Mouse (Mus musculus): ENCODE results near the gene Vmn2r28.
"Not testable (repeated sequence)": the region's sequence is repeated elsewhere in the genome, so short reads cannot be mapped to it uniquely, and the experiment has no call there.

Gene Vmn2r28

DNA sequence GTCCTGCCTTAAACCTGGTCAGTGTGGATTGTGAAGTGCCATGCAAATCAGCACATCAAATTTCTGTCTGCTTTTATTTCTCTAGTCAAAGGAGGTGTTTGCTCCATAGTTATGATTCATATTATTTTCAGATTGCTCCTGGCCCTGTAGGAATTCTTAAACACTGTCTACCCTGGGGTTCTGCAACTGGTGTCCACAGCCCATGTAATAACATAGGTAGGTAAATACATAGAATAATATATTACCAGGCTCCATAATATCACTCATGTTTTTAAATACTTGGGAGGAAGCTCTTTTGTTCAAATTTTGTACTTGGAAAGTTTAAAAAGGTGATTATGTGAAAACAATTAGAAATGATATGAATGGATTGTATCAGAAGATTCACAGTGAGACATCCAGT is at the start of gene Vmn2r28:
TSS of gene Vmn2r28 (minus strand) at position 101 of the 400 bp plus-strand sequence.
- not testable (repeated sequence) for DNase-seq (ENCODE audit: low spot score)

DNA sequence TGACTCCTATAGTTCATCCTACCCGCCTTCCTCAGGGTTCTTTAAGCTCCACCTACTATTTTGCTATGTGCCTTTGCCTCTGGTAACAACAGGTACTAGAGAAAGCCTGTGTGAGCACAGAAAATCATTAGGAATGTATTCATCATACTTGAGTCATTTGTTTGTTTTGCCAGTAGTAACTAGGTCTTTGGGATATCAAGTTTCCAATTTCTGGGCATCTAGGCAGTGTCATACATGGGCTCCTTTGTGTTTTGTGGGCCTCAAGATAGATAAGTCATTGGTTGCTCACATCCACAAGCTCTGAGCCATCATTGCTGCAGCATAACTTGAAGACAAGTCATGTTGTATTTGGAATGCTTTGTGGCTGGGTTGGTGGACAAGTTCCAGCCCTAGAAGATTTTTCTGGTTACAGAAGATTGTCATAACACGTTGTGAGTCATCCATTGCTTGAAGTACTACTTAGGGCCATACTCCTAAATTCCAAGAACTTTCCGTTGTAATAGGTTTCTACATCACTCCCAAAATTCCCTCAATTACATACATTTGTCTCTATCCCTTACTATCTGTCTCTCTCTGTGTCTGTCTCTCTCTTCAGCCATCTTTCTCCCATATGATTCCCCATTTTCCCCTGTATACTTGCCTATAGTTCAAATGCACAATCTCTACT is 47.1 kb upstream of the Vmn2r28 start:
- DNase-seq (ENCODE audit: low spot score) = not testable (repeated sequence)

GRCm38 (mm10) chr7:5456674-5457073 is 37.1 kb downstream of the Vmn2r28 start, which contains the start of gene Vmn1r59:
Vmn1r59 (minus strand) TSS chr7:5456774.
- no peak for DNase-seq (ENCODE audit: low spot score)

DNA sequence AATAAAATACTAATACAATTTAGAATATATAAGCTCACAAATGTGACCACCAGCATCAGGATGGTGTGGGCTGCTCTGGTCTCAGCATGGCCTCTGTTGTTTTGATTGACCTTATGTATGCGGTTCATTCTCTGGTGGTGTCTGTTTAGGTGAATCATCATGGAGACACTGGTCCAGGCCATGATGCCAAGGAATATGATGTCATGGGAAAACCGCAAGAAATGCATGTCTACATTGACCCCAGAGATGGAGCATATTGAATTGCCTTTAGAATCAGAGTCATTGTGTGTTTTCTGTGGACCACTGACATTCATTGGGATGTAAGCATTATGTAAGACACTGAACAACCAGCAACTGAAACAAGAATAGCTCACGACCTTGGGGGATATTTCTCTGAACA is 39.7 kb downstream of the Vmn2r28 start:
- not testable (repeated sequence) for DNase-seq (ENCODE audit: low spot score)

DNA sequence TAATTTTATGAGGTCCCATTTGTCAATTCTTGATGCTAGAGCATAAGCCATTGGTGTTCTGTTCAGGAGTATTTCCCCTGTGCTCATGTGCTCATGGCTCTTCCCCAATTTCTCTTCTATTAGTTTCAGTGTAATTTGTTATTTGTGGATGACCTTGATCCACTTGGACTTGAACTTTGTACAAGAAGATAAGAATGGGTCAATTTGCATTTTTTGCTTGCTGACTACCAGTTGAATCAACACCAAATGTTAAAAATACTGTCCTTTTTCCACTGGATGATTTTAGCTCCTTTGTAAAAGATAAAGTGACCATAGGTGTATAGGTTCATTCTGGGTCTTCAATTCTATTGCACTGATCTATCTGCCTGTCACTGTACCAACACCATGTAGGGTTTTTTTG is 45.1 kb downstream of the Vmn2r28 start:
- DNase-seq (ENCODE audit: low spot score) = no peak
